Mouse (Mus musculus) ES-E14 (cell line): Measurements from ENCODE around the gene Tmem30a. TPM values are rescaled to one million over a fixed set of nuclear protein-coding genes. Genes with fewer than 3 reads are reported as not detected.

Experiments used
- DNase-seq: peaks from one replicate; pipeline ENCODE4 v3.0.0-alpha.2; 2013; ENCODE audit warnings: low read depth, low spot score
- H3K27ac ChIP-seq: 2 replicates; pipeline ENCODE4 v1.5.1; 2012; ENCODE audit warnings: low read depth, mild to moderate bottlenecking, low read length, moderate library complexity, mixed read lengths; ENCODE audit not compliant: poor library complexity, insufficient read depth, severe bottlenecking
- H3K36me3 ChIP-seq: 2 replicates; pipeline ENCODE4 v1.6.1; 2012; ENCODE audit warnings: mild to moderate bottlenecking, low read length, moderate library complexity, mixed read lengths; ENCODE audit not compliant: control insufficient read depth, poor library complexity, insufficient read depth, severe bottlenecking
- H3K4me1 ChIP-seq, 2 experiments: fragments of 150-350 bp in 1 of 2; sonication (generic) in 1 of 2; 2 replicates each; pipeline ENCODE4 v1.6.1; 2012; ENCODE audit warnings: low read length in 2 of 2, mild to moderate bottlenecking in 1 of 2, mixed read lengths in 1 of 2; ENCODE audit not compliant: control insufficient read depth in 2 of 2, insufficient read depth in 2 of 2, poor library complexity in 1 of 2
- H3K4me3 ChIP-seq, 2 experiments: fragments of 150-350 bp in 1 of 2; sonication (generic) in 1 of 2; 2 replicates each; pipeline ENCODE4 v1.5.1; 2012; ENCODE audit warnings: low read length in 2 of 2, low read depth in 1 of 2, mild to moderate bottlenecking in 1 of 2, mixed read lengths in 1 of 2; ENCODE audit not compliant: insufficient read depth in 1 of 2, poor library complexity in 1 of 2, severe bottlenecking in 1 of 2
- H3K9ac ChIP-seq: 2 replicates; pipeline ENCODE4 v1.6.1; 2012; ENCODE audit warnings: low read depth, mild to moderate bottlenecking, low read length, mixed read lengths; ENCODE audit not compliant: poor library complexity, insufficient read depth, severe bottlenecking
- H3K9me3 ChIP-seq: fragments of 150-350 bp; sonication (generic); 2 replicates; pipeline ENCODE4 v1.6.1; 2012; ENCODE audit warnings: low read depth, mild to moderate bottlenecking, low read length; ENCODE audit not compliant: control insufficient read depth, insufficient read depth
- CHD2 ChIP-seq: IDR thresholded peaks from 2 replicates; pipeline ENCODE4 v1.6.1; 2014; ENCODE audit warnings: mild to moderate bottlenecking, low read depth, low read length, inconsistent platforms
- HCFC1 ChIP-seq: IDR thresholded peaks from 2 replicates; pipeline ENCODE4 v1.6.1; 2012; ENCODE audit warnings: low read length, inconsistent platforms, borderline replicate concordance; ENCODE audit not compliant: insufficient read depth
- MAFK ChIP-seq: IDR thresholded peaks from 2 replicates; pipeline ENCODE4 v1.6.1; 2014; ENCODE audit warnings: mild to moderate bottlenecking, low read depth, low read length, inconsistent platforms; ENCODE audit not compliant: insufficient read depth
- ZC3H11A ChIP-seq: IDR thresholded peaks from 2 replicates; pipeline ENCODE4 v1.6.1; 2012; ENCODE audit warnings: low read depth, mild to moderate bottlenecking, inconsistent platforms, low read length, borderline replicate concordance
- ZNF384 ChIP-seq: IDR thresholded peaks from 2 replicates; pipeline ENCODE4 v1.6.1; 2012; ENCODE audit warnings: low read depth, low read length, inconsistent platforms
- in situ Hi-C, 2 experiments: fragments of 600-800 bp; cut with MboI; formaldehyde crosslinking; loops; one replicate each; pipeline ENCODE4 v1.15.1; 2025; ENCODE audit warnings: low sequenced_read_pairs in 2 of 2, inconsistent platforms in 1 of 2; ENCODE audit not compliant: unreplicated experiment in 2 of 2
- total RNA-seq: library from RNA; depleted of rRNA; stranded (reverse); fragments of 300-350 nt; gene quantifications from 2 replicates; pipeline ENCODE4 v1.2.3, GENCODE M21; 2012

Gene Tmem30a
- total RNA-seq, 1 experiment, result 49.1 TPM

- Histone ChIP-seq H3K4me3 (no peak overlapping the region), H3K9me3 (no peaks in the 10 kb centered on the region), H3K36me3 (no peaks in the 10 kb centered on the region), H3K4me1 (no peaks in the 10 kb centered on the region), H3K9ac (no peak overlapping the region), H3K27ac (no peak overlapping the region)
- TF ChIP-seq ZNF384 (no peak), HCFC1 (no peak), MAFK (no peak), CHD2 (no peak), ZC3H11A (no peak)
- DNase-seq, result no peak
- in situ Hi-C loops, result loop anchor here in 1 of 2 experiments (25.0 kb wide), 1 partner anchor 176 kb away; no protein-coding TSS in a partner anchor
These were observed 17.9 kb upstream of the Tmem30a start for GRCm38 (mm10) chr9:79810969-79811902.

GRCm38 (mm10) chr9:79810534-79810933, 17.2 kb upstream of the Tmem30a start:
- H3K9ac ChIP-seq, result no peak overlapping the region
- no peak overlapping the region for H3K4me3 ChIP-seq
- no peaks in the 10 kb centered on the region for H3K9me3 ChIP-seq
- TF ChIP-seq HCFC1 (no peak), ZC3H11A (no peak), MAFK (no peak), ZNF384 (no peak), CHD2 (no peak)
- H3K27ac ChIP-seq, result no peak overlapping the region
- in situ Hi-C loops, result loop anchor here in 1 of 2 experiments (25.0 kb wide), 1 partner anchor 177 kb away; no protein-coding TSS in a partner anchor
- no peaks in the 10 kb centered on the region for H3K36me3 ChIP-seq
- no peak for DNase-seq
- H3K4me1 ChIP-seq, result no peaks in the 10 kb centered on the region

DNA sequence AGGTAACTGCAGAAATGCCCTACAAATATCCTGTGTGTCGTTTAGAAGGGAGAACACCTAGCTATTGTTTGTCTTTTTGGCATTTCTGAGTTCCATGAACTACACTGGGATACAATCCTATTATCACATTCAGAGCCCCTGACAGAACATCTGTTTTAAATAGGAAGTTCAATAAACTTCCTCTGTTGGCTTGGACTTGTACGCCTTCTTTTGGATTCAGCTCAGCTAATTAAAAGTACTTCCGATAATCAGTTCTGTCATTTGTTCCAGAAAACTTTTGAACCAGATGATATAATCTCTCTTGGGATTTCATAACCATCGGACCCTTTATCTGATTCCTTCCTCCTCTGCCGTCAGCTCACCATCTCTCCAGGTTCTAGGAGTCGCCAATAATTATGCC, 16.1 kb upstream of the Tmem30a start:
- in situ Hi-C loops, result loop anchor here in 1 of 2 experiments (25.0 kb wide), 1 partner anchor 178 kb away; no protein-coding TSS in a partner anchor
- TF ChIP-seq ZNF384, result no peak
- no peak for TF ChIP-seq MAFK
- TF ChIP-seq ZC3H11A, result no peak
- no peak for TF ChIP-seq HCFC1
- TF ChIP-seq CHD2, result no peak

DNA sequence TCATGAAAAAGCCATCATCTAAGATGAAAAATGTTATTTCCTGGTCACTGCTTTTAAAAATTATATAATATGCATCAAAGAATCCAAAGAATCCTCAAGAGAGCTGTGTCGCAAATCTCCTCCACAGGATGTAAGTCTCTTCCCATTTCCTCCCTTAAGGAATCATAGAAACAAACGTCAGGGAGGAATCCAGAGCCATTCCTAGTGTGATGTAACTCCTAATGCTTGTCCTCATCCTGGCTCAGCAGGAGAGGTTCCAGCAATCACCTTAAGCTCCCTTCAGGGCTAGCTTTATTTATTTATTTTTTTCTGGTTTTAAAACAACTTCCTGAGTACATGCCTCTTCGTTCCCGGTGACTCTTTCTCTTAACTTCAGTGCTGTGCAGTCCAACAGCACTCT, 13.9 kb upstream of the Tmem30a start:
- DNase-seq, result no peak
- Histone ChIP-seq H3K4me3 (no peak overlapping the region), H3K9ac (no peak overlapping the region), H3K27ac (no peak overlapping the region), H3K36me3 (no peaks in the 10 kb centered on the region), H3K9me3 (no peaks in the 10 kb centered on the region), H3K4me1 (no peaks in the 10 kb centered on the region)
- TF ChIP-seq CHD2 (no peak), ZNF384 (no peak), HCFC1 (no peak)
- in situ Hi-C loops, result loop anchor here in 1 of 2 experiments (25.0 kb wide), 1 partner anchor 180 kb away; no protein-coding TSS in a partner anchor

More for the DNA sequence above, 16.1 kb upstream of the Tmem30a start:
- Histone ChIP-seq H3K36me3 (no peaks in the 10 kb centered on the region), H3K9ac (no peak overlapping the region), H3K9me3 (no peaks in the 10 kb centered on the region), H3K27ac (no peak overlapping the region), H3K4me1 (no peaks in the 10 kb centered on the region), H3K4me3 (no peak overlapping the region)
- DNase-seq, result no peak
